Mouse (Mus musculus) neural tube, embryonic 11.5 days (tissue): Measurements from ENCODE around the gene Stxbp6. TPM values are rescaled to one million over a fixed set of nuclear protein-coding genes. Genes with fewer than 3 reads are reported as not detected.
A peak's percentile ranks its signal among the peaks of the same experiment; 100 is the strongest.

Experiments used
- ATAC-seq: fragments of 200-750 bp; cut with Nextera tagmentation; 2 replicates; pipeline ENCODE4 v1.8.0; 2017; ENCODE audit warnings: moderate number of reproducible peaks, mild to moderate bottlenecking, moderate TSS enrichment, moderate library complexity; ENCODE audit not compliant: insufficient read depth, low FRiP score, low TSS enrichment
- DNase-seq: peaks from one replicate; pipeline ENCODE4 v3.0.0-alpha.2; 2015; ENCODE audit warnings: low spot score
- H3K27ac ChIP-seq: fragments of 300-500 bp; sonication (generic); 2 replicates; pipeline ENCODE4 v1.5.1; 2014; ENCODE audit warnings: low read depth, mild to moderate bottlenecking, low read length
- H3K27me3 ChIP-seq: fragments of 300-500 bp; sonication (generic); 2 replicates; pipeline ENCODE4 v1.6.1; 2014; ENCODE audit warnings: mild to moderate bottlenecking, low read length, mixed read lengths; ENCODE audit not compliant: control insufficient read depth, insufficient read depth
- H3K36me3 ChIP-seq: fragments of 300-500 bp; sonication (generic); 2 replicates; pipeline ENCODE4 v1.6.1; 2014; ENCODE audit warnings: mild to moderate bottlenecking, low read length, moderate library complexity, mixed read lengths; ENCODE audit not compliant: control insufficient read depth, insufficient read depth
- H3K4me1 ChIP-seq: fragments of 300-500 bp; sonication (generic); 2 replicates; pipeline ENCODE4 v1.6.1; 2014; ENCODE audit warnings: low read length, mixed read lengths; ENCODE audit not compliant: control insufficient read depth, insufficient read depth
- H3K4me2 ChIP-seq: fragments of 300-500 bp; sonication (generic); 2 replicates; pipeline ENCODE4 v1.6.1; 2014; ENCODE audit warnings: low read depth, mild to moderate bottlenecking, moderate library complexity
- H3K4me3 ChIP-seq: fragments of 300-500 bp; sonication (generic); 2 replicates; pipeline ENCODE4 v1.5.1; 2014; ENCODE audit warnings: low read depth, low read length
- H3K9ac ChIP-seq: fragments of 300-500 bp; sonication (generic); 2 replicates; pipeline ENCODE4 v1.6.1; 2014; ENCODE audit warnings: mild to moderate bottlenecking, low read length
- H3K9me3 ChIP-seq: fragments of 300-500 bp; sonication (generic); 2 replicates; pipeline ENCODE4 v1.6.1; 2016; ENCODE audit warnings: low read length; ENCODE audit not compliant: control insufficient read depth
- WGBS: fragments of 180-500 bp; shearing (Covaris S2); extraction: QIAGEN DNeasy Blood & Tissue Kit; methylation state at CpG from one replicate; pipeline ENCODE4 v1.1.7; 2014; 5-methylcytosine and 5-hydroxymethylcytosine counted together
- polyA plus RNA-seq: library from polyadenylated mRNA; unstranded; fragments of >200 nt; fragmentation: Nextera tagmentation; extraction: Ambion mirVana; gene quantifications from 2 replicates; pipeline ENCODE4 v1.2.1, GENCODE M21; 2014

Stxbp6 gene
- polyA plus RNA-seq, 1 experiment from 2014 or later, result 11.9 TPM

DNA sequence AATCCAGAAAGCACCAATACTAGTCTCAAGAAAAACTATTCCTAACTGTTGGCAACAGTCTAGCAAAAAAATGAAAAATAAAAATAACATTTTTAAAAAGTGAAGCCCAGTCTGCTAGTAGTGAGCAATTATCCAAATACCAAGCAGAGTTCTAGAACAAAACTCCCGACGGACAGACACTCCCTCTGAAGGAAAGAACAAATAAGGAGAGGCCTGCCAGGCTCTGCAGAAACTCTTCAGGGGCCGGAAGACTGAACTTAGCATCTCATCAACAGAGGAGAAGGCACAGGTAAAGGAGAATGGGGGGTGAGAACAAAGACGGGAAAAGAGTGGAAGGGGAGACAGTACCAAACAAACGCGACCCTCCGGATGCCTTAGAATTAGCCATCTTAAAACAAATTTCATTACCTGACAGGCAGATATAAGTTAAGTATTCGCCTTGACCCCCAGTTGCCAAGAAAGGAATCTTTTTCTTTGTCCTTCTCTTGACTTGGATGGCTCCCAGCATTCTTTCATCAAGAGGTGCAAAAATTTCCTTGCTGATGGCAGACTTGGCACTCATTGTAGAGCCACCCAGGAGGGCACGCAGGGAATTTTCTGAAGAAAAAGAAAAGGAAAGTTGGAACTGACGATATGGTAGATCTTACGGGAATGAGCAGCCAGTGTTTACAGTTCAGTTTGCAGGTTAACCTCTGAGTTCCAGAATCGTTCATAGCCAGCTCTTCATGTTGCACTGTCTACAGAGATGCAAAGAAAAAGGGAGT lies 55.3 kb downstream of the Stxbp6 start:
- Histone ChIP-seq H3K9ac (no peak overlapping the region), H3K9me3 (no peaks in the 10 kb centered on the region), H3K4me3 (no peak overlapping the region), H3K27me3 (no peaks in the 10 kb centered on the region), H3K4me2 (no peak overlapping the region), H3K36me3 (no peaks in the 10 kb centered on the region), H3K27ac (no peak overlapping the region), H3K4me1 (no peaks in the 10 kb centered on the region)
- ATAC-seq, result no peak
- DNase-seq, result no peak
- 88% methylated on average over 12 of the region's 12 CpGs for WGBS

DNA sequence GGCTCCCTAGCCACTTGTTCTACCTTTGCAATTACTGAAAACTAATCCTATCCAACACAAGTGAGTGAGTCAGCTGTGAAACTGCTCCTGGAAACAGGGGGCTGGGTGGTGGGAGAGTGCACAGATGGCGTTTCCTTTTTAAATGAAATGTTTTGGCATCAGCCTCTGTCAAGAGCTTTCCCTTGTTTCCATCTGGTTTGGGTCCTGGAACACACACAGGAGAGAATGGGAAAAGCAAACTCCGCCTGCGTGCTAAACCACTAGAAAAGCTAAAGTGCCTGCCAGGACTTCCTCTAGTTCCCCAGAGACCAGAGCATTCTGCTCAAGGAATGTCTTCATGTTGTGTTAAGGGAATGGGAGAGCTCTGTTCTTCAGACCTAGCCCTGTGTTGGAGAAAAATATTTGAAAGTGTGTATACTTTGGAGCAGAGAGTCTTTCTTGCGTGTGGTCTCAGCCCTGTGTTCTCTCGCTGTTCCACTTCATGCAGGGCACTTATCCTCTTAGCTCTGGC lies 61.2 kb downstream of the Stxbp6 start:
- H3K4me3 ChIP-seq, result no peak overlapping the region
- 49% methylated on average over 5 of the region's 5 CpGs for WGBS
- H3K9ac ChIP-seq, result no peak overlapping the region
- no peaks in the 10 kb centered on the region for H3K4me1 ChIP-seq
- H3K27me3 ChIP-seq, result no peaks in the 10 kb centered on the region
- no peak overlapping the region for H3K4me2 ChIP-seq
- ATAC-seq, result no peak
- no peaks in the 10 kb centered on the region for H3K9me3 ChIP-seq
- no peak for DNase-seq
- H3K36me3 ChIP-seq, result no peaks in the 10 kb centered on the region
- no peak overlapping the region for H3K27ac ChIP-seq

DNA sequence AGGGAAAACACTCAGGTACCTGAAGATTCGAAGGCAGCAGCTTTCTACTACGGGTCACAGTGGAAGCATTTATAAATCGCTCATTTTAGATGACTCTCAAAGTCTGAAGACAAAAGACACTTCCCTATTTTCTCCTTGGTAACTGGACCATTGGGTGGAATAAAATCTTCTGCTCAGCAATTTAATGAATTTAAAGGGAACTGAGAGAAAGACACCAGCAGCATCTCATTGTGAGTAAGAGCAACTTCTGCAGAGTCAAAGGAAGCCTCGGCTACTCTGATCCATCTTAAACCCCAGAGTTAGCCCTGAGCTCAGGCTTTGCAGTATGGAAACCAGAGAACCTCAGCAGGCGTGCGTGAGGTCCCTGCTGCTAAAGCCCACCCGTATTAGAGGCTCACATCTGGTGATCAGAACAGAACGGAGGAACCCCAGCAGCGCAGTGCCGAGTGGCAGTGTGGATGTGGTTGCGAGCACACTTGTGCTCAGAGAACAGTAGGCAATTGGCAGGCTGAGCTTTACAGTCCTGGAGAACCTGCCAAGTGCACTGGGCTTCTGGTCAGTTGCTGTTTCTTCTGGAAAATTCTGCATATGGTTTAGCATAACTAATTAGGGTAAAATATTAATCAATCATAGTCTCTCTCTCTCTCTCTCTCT lies 62.9 kb downstream of the Stxbp6 start:
- Histone ChIP-seq H3K9ac (no peak overlapping the region), H3K4me3 (no peak overlapping the region), H3K27me3 (no peaks in the 10 kb centered on the region), H3K27ac (no peak overlapping the region), H3K9me3 (no peaks in the 10 kb centered on the region), H3K36me3 (no peaks in the 10 kb centered on the region), H3K4me1 (no peaks in the 10 kb centered on the region), H3K4me2 (no peak overlapping the region)
- DNase-seq (peak; percentile 23), ATAC-seq (no peak; the same call in 1 of the 2 replicates)
- WGBS, result 75% methylated on average over 11 of the region's 11 CpGs

DNA sequence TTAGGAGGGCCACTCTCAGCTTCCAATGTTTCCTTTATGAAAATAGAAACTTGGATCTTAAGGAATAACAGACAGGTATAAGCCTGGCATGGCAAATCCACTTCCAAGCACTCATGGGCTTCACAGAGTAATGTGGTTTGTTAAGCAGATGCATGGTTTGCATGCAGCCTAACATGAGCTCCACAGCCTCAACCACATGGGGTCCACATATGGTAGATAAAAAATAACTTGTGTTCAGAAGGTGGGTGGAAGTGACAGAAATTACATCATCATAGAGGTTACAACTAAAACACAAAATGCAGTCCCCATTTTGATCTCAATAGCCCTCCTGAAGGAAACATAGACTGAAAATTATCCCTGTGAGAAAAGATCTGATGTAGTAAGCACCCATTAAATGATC lies 63.5 kb downstream of the Stxbp6 start:
- Histone ChIP-seq H3K4me3 (no peak overlapping the region), H3K9me3 (no peaks in the 10 kb centered on the region), H3K27me3 (no peaks in the 10 kb centered on the region), H3K4me1 (no peaks in the 10 kb centered on the region), H3K4me2 (no peak overlapping the region), H3K27ac (no peak overlapping the region), H3K9ac (no peak overlapping the region), H3K36me3 (no peaks in the 10 kb centered on the region)
- DNase-seq (no peak), ATAC-seq (no peak)

DNA sequence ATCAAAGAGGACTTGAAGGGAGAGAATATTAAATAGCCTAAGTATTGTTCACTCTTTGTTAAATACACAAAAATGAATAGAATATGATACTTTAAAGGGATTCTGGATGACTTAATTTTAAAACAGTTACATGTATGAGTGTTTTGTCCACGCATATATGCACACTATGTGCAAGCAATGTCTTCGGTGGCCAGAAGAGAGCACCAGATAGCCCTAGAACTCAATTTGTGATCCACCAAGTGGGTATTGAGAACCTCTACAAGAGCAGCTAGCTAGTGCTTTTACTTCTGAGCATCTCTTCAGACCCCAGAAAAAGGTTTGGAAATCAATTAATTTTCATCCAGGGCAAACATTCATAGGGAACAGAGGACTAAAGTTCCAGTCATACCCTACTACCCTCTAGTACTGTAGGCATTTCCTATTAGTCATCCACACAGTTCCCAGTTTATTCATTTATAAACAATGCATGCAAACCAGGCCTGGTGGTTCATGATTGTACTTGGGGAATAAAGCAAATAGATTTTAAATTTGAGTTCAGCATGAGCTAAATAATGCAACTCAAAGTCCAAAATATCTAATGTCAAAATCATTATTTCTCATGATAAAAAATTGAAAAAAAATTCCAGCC lies 64.4 kb downstream of the Stxbp6 start:
- no peak for ATAC-seq
- Histone ChIP-seq H3K4me3 (no peak overlapping the region), H3K27me3 (no peaks in the 10 kb centered on the region), H3K36me3 (no peaks in the 10 kb centered on the region), H3K4me1 (no peaks in the 10 kb centered on the region), H3K9ac (no peak overlapping the region), H3K27ac (no peak overlapping the region), H3K9me3 (no peaks in the 10 kb centered on the region), H3K4me2 (no peak overlapping the region)
- DNase-seq, result no peak
- WGBS, result 87% methylated on average over 2 of the region's 2 CpGs

DNA sequence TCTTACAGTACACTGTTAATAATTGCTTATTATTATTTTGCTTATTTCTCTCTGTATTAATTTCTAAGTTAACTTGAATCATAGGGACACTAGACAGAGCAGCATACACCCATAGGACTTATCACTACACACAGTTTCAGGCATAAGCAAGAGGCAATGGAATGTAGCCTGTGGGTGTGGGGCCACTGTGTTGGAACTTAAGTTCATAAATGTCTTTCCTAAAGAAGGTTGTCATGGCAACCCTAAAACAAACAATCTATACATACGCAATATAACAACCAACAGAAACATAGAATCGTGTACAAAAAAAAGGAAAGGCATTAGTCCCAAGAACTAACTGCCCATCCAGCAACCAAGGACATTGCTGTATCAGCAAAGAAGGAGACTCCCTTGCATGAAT lies 67.9 kb downstream of the Stxbp6 start:
- no peaks in the 10 kb centered on the region for H3K27me3 ChIP-seq
- WGBS, result 84% methylated on average over 2 of the region's 2 CpGs
- H3K36me3 ChIP-seq, result no peaks in the 10 kb centered on the region

DNA sequence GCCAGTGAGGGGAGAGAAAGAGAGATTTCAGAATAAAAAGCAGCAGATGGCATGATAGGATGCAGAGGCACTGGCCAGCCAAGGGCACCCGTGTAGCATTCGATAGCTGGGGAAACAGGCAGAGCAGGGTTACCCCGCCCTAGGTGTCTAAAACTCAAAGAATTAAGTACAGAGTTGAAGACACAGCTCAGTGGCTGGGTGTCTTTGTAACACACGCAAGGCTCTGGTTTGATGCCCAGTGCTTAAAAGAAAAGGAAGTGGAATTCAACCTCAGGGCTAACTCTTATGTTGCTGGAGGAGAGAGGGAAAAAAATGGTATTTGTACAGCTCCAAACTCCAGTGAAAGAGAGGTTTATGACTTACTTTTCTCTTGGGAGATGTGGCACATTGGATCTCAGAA lies 68.5 kb downstream of the Stxbp6 start:
- Histone ChIP-seq H3K27ac (no peak overlapping the region), H3K9ac (no peak overlapping the region), H3K9me3 (no peaks in the 10 kb centered on the region), H3K36me3 (no peaks in the 10 kb centered on the region), H3K27me3 (no peaks in the 10 kb centered on the region), H3K4me2 (no peak overlapping the region), H3K4me1 (no peaks in the 10 kb centered on the region), H3K4me3 (no peak overlapping the region)
- no peak for DNase-seq
- ATAC-seq, result no peak
- WGBS, result 90% methylated on average over 4 of the region's 4 CpGs

More for the DNA sequence above, 67.9 kb downstream of the Stxbp6 start:
- H3K27ac ChIP-seq, result no peak overlapping the region
- no peak overlapping the region for H3K4me2 ChIP-seq
- DNase-seq (no peak), ATAC-seq (no peak)
- no peak overlapping the region for H3K9ac ChIP-seq
- H3K4me1 ChIP-seq, result no peaks in the 10 kb centered on the region
- no peaks in the 10 kb centered on the region for H3K9me3 ChIP-seq
- no peak overlapping the region for H3K4me3 ChIP-seq

DNA sequence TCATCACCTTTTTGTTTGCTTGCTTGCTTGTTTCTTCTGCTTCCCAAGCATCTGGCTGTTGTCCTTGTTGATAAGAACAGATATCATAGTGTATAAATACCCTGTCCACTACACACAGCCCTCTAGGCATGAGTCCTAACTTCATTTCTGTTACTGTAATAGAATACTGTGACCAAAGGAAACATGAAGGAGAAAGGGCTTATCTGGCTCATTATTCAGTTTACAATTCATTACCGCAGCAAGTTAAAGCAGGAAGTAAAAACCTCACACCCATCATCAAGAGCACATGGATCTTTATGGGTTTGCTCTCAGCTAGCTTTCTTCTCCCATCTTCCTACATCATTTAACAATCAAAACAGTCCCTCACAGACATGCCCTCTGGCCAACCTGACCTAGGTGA lies 72.5 kb downstream of the Stxbp6 start:
- no peak overlapping the region for H3K4me3 ChIP-seq
- no peak overlapping the region for H3K27ac ChIP-seq
- ATAC-seq, result no peak
- DNase-seq, result no peak
- H3K4me1 ChIP-seq, result no peaks in the 10 kb centered on the region
- 92% methylated on average over 1 of the region's 1 CpGs for WGBS
- H3K36me3 ChIP-seq, result no peaks in the 10 kb centered on the region
- H3K4me2 ChIP-seq, result no peak overlapping the region
- no peaks in the 10 kb centered on the region for H3K9me3 ChIP-seq
- no peaks in the 10 kb centered on the region for H3K27me3 ChIP-seq
- H3K9ac ChIP-seq, result no peak overlapping the region
